Mouse (Mus musculus) hindbrain, embryonic 12.5 days (tissue): ENCODE measurements around the gene AW551984. TPM values are rescaled to one million over a fixed set of nuclear protein-coding genes. Genes with fewer than 3 reads are reported as not detected.

Source experiments
- ATAC-seq: fragments of 200-750 bp; cut with Nextera tagmentation; 2 replicates; pipeline ENCODE4 v1.8.0; 2017; ENCODE audit warnings: moderate TSS enrichment; ENCODE audit not compliant: low FRiP score
- H3K27ac ChIP-seq: fragments of 300-500 bp; sonication (generic); 2 replicates; pipeline ENCODE4 v1.5.1; 2016; ENCODE audit warnings: mild to moderate bottlenecking
- H3K27me3 ChIP-seq: fragments of 300-500 bp; sonication (generic); 2 replicates; pipeline ENCODE4 v1.6.1; 2016; ENCODE audit warnings: mild to moderate bottlenecking
- H3K36me3 ChIP-seq: fragments of 300-500 bp; sonication (generic); 2 replicates; pipeline ENCODE4 v1.6.1; 2016; ENCODE audit warnings: mild to moderate bottlenecking
- H3K4me1 ChIP-seq: fragments of 300-500 bp; sonication (generic); 2 replicates; pipeline ENCODE4 v1.6.1; 2016
- H3K4me2 ChIP-seq: fragments of 300-500 bp; sonication (generic); replicated peaks from 2 replicates; pipeline ENCODE4 v1.6.1; 2016; ENCODE audit warnings: mild to moderate bottlenecking
- H3K4me3 ChIP-seq: fragments of 300-500 bp; sonication (generic); 2 replicates; pipeline ENCODE4 v1.5.1; 2016; ENCODE audit warnings: mild to moderate bottlenecking
- H3K9ac ChIP-seq: fragments of 300-500 bp; sonication (generic); 2 replicates; pipeline ENCODE4 v1.6.1; 2016; ENCODE audit warnings: mild to moderate bottlenecking, moderate library complexity
- H3K9me3 ChIP-seq: fragments of 300-500 bp; sonication (generic); replicated peaks from 2 replicates; pipeline ENCODE4 v1.6.1; 2016; ENCODE audit warnings: mild to moderate bottlenecking
- WGBS: fragments of 180-500 bp; shearing (Covaris S2); methylation state at CpG from one replicate; pipeline ENCODE4 v1.1.7; 2016; 5-methylcytosine and 5-hydroxymethylcytosine counted together
- polyA plus RNA-seq: library from polyadenylated mRNA; unstranded; fragments of >200 nt; fragmentation: Nextera tagmentation; extraction: Ambion mirVana; gene quantifications from 2 replicates; pipeline ENCODE4 v1.2.1, GENCODE M21; 2016

The AW551984 gene
- polyA plus RNA-seq = 30.6 and 34.7 TPM in 2 replicates

GRCm38 (mm10) chr9:39603999-39604453 is at the start of gene AW551984:
Gene AW551984 (minus strand): TSS chr9:39604403.
- Histone ChIP-seq H3K27me3 (no peaks in the 10 kb centered on the region; the same call in 1 of the 2 replicates), H3K27ac (no peak within 1 kb of the TSS), H3K4me3 (peak within 1 kb of the TSS; percentile 39), H3K4me1 (peaks cover 16% of the 10 kb centered on the region; the same call in 1 of the 2 replicates), H3K9me3 (no peaks in the 10 kb centered on the region), H3K36me3 (no peaks in the 10 kb centered on the region), H3K9ac (peak within 1 kb of the TSS; percentile 49), H3K4me2 (peak within 1 kb of the TSS; percentile 72)
- under 1% methylated on average over 8 of the region's 8 CpGs for WGBS
- no peak; the same call in 1 of the 2 replicates for ATAC-seq

DNA sequence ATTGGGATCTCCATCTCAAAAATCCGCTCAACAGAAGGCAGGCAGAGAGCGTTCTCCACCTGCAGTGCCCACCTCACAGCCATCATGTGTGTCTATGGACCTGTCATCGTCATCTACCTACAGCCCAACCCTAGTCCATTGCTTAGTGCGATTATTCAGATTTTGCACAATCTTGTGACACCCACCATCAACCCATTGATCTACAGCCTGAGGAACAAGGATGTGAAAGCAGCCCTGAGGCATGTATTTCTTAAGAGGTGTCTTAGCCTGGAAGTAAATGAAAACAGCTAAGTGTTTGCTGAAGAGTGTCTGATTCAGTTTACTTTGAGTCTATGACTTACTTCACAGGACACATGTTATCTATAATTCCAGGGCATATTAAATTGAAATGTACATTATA is 43.2 kb upstream of the AW551984 start:
- Histone ChIP-seq H3K4me1 (no peaks in the 10 kb centered on the region), H3K27me3 (no peaks in the 10 kb centered on the region), H3K9me3 (no peaks in the 10 kb centered on the region), H3K36me3 (no peaks in the 10 kb centered on the region), H3K27ac (no peak overlapping the region), H3K4me3 (no peak overlapping the region), H3K4me2 (no peak overlapping the region), H3K9ac (no peak overlapping the region)
- no peak for ATAC-seq
- WGBS = 92% methylated on average over 4 of the region's 4 CpGs

DNA sequence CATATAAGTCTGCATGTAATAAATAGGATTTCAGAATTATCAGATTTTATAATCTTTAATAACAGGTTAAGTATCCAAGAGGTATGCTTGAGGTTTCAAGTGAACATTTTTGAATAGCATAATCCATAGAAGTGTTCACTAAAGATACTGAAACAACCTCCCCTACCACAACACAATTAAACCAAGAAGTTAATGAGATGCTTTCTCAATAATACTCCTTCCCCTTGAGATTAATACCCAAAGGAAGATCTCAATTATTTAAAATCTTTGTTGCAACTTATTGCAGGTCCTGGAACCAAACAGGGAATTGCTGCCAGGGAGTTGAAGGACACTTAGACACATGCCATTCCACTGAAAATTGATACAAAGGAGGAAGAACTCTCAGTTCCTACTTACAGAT is 40.6 kb upstream of the AW551984 start, which contains the start of gene Olfr961:
Olfr961 (plus strand) TSS at position 301 of the 400 bp plus-strand sequence.
- Histone ChIP-seq H3K9ac (no peak within 1 kb of the TSS), H3K4me3 (no peak within 1 kb of the TSS), H3K4me1 (no peaks in the 10 kb centered on the region), H3K36me3 (no peaks in the 10 kb centered on the region), H3K4me2 (no peak within 1 kb of the TSS), H3K27me3 (no peaks in the 10 kb centered on the region), H3K9me3 (no peaks in the 10 kb centered on the region), H3K27ac (no peak within 1 kb of the TSS)
- ATAC-seq = no peak

DNA sequence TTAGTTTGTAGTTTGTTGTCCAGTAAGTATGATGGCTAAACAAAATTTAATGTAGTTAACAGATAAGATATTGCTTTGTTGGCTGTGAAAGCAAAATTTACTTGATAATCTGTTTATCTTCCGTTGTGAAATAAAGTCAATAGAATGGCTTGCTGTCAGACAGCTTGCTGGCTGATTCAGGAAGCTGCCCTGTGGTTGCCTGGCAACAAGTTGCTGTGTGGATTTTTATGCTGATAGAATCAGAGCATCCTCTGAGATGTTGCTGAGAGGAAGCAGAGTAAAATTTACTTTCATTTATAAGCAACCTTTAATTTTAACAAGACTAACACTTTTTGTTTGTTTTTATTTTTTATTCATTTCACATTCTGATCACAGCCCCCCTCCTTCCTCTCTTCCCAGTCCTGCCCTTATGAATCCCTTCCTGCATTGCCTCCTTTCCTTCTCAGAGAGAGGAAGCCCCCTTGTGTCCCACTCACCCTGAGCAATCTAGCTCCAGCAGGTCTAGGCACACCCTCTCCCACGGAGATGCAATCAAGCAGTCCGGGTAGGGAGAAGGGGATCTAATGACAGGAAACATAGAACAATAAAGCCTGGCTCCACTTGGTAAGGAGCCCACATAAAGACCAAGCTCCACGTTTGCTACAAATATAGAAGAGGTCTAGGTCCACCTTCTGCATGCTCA is 29.9 kb upstream of the AW551984 start:
- Histone ChIP-seq H3K4me2 (no peak overlapping the region), H3K9me3 (no peaks in the 10 kb centered on the region), H3K27ac (no peak overlapping the region), H3K9ac (no peak overlapping the region), H3K4me1 (no peaks in the 10 kb centered on the region), H3K27me3 (no peaks in the 10 kb centered on the region), H3K4me3 (no peak overlapping the region), H3K36me3 (no peaks in the 10 kb centered on the region)
- WGBS = 31% methylated on average over 4 of the region's 4 CpGs
- no peak for ATAC-seq

- Histone ChIP-seq H3K27ac (no peak overlapping the region), H3K36me3 (no peaks in the 10 kb centered on the region), H3K4me2 (no peak overlapping the region), H3K9ac (no peak overlapping the region), H3K9me3 (no peaks in the 10 kb centered on the region), H3K27me3 (no peaks in the 10 kb centered on the region), H3K4me1 (no peaks in the 10 kb centered on the region), H3K4me3 (no peak overlapping the region)
- 90% methylated on average over 2 of the region's 2 CpGs for WGBS
- ATAC-seq = no peak
Measured at GRCm38 (mm10) chr9:39629069-39629468, 24.9 kb upstream of the AW551984 start.

GRCm38 (mm10) chr9:39624711-39625110 is 20.5 kb upstream of the AW551984 start:
- Histone ChIP-seq H3K9me3 (no peaks in the 10 kb centered on the region), H3K9ac (no peak overlapping the region), H3K4me2 (no peak overlapping the region), H3K4me1 (no peaks in the 10 kb centered on the region), H3K27me3 (no peaks in the 10 kb centered on the region), H3K4me3 (no peak overlapping the region), H3K36me3 (no peaks in the 10 kb centered on the region), H3K27ac (no peak overlapping the region)
- 84% methylated on average over 2 of the region's 2 CpGs for WGBS
- no peak for ATAC-seq

- no peak for ATAC-seq
- H3K4me1 ChIP-seq = no peaks in the 10 kb centered on the region
- no peaks in the 10 kb centered on the region for H3K27me3 ChIP-seq
- no peak overlapping the region for H3K27ac ChIP-seq
- no peak overlapping the region for H3K4me3 ChIP-seq
- 91% methylated on average over 3 of the region's 3 CpGs for WGBS
- no peaks in the 10 kb centered on the region for H3K9me3 ChIP-seq
- H3K9ac ChIP-seq = no peak overlapping the region
- no peaks in the 10 kb centered on the region for H3K36me3 ChIP-seq
- H3K4me2 ChIP-seq = no peak overlapping the region
Measured at GRCm38 (mm10) chr9:39623783-39624182, 19.6 kb upstream of the AW551984 start.

DNA sequence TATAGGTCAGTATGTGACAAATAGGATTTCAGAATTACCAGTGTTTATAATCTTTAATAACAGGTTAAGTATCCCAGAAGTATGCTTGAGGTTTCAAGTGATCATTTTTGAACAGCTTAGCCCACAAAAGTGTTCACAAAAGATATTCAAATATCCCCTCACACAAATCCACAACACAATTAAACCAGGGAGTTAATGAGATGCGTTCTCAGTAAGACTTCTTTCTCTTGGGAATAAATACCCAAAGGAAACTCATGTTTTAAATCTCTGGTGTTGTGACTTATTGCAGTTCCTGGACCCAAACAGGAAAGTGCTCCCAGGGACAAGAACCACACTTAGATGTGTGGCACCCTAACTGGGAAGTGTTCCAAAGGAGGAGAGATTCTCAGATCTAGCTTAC is 16.9 kb upstream of the AW551984 start, which contains the start of gene Olfr960:
Olfr960 (plus strand) TSS at position 301 of the 400 bp plus-strand sequence.
- Histone ChIP-seq H3K4me3 (no peak within 1 kb of the TSS), H3K36me3 (no peaks in the 10 kb centered on the region), H3K4me2 (no peak within 1 kb of the TSS), H3K9ac (no peak within 1 kb of the TSS), H3K4me1 (no peaks in the 10 kb centered on the region), H3K27ac (no peak within 1 kb of the TSS), H3K27me3 (no peaks in the 10 kb centered on the region), H3K9me3 (no peaks in the 10 kb centered on the region)
- WGBS = 67% methylated on average over 1 of the region's 1 CpGs
- ATAC-seq = no peak

- no peaks in the 10 kb centered on the region for H3K27me3 ChIP-seq
- H3K9me3 ChIP-seq = no peaks in the 10 kb centered on the region
- no peak overlapping the region for H3K9ac ChIP-seq
- H3K4me1 ChIP-seq = no peaks in the 10 kb centered on the region
- H3K4me3 ChIP-seq = no peak overlapping the region
- no peak overlapping the region for H3K4me2 ChIP-seq
- H3K36me3 ChIP-seq = no peaks in the 10 kb centered on the region
- ATAC-seq = no peak
- 74% methylated on average over 1 of the region's 1 CpGs for WGBS
- H3K27ac ChIP-seq = no peak overlapping the region
Measured at GRCm38 (mm10) chr9:39611953-39612352, 7.8 kb upstream of the AW551984 start.

- Histone ChIP-seq H3K27ac (no peak within 1 kb of the TSS), H3K4me2 (no peak within 1 kb of the TSS), H3K9ac (no peak within 1 kb of the TSS), H3K9me3 (no peaks in the 10 kb centered on the region), H3K4me3 (no peak within 1 kb of the TSS), H3K27me3 (no peaks in the 10 kb centered on the region), H3K4me1 (no peaks in the 10 kb centered on the region), H3K36me3 (no peaks in the 10 kb centered on the region)
- WGBS = 72% methylated on average over 3 of the region's 3 CpGs
- ATAC-seq = no peak
Measured at GRCm38 (mm10) chr9:39610355-39610754, 6.2 kb upstream of the AW551984 start, which contains the start of gene Olfr148. Gene Olfr148 (plus strand): TSS chr9:39610655.

DNA sequence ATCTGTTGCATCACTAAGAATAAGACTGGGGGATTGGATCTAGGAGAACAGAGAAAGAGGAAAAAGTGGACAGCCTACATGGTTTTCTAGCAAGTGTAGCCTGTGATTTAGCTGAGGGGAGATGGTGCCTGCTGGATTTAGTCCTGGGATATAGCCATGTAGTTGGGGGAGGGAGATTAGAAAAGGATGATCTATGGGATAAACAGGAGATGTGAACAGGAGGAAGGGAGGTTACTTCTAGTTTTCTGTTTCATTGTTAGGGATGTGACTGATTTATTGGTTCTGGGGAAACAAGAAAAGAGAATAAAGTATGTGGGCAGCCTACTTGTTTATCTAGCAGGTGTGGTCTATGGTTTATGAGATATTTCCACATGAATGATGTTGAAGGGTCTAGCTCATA is 4.3 kb upstream of the AW551984 start:
- no peaks in the 10 kb centered on the region for H3K9me3 ChIP-seq
- no peaks in the 10 kb centered on the region; the same call in 1 of the 2 replicates for H3K27me3 ChIP-seq
- peaks cover 5% of the 10 kb centered on the region; the same call in 1 of the 2 replicates for H3K4me1 ChIP-seq
- no peak overlapping the region for H3K4me2 ChIP-seq
- no peak overlapping the region for H3K27ac ChIP-seq
- ATAC-seq = no peak
- H3K36me3 ChIP-seq = no peaks in the 10 kb centered on the region
- no peak overlapping the region for H3K4me3 ChIP-seq
- no peak overlapping the region for H3K9ac ChIP-seq

GRCm38 (mm10) chr9:39603333-39603845 is 814 bp downstream of the AW551984 start:
- H3K9me3 ChIP-seq = no peaks in the 10 kb centered on the region
- WGBS = under 1% methylated on average over 9 of the region's 9 CpGs
- 0 out of 2 replicates have a peak overlapping the region, but pooled peaks have one; percentile 35 for H3K27ac ChIP-seq
- peak overlapping the region; percentile 72 for H3K4me2 ChIP-seq
- ATAC-seq = peak; percentile 74
- H3K4me3 ChIP-seq = peak overlapping the region; percentile 39
- H3K9ac ChIP-seq = peak overlapping the region; percentile 49
- H3K36me3 ChIP-seq = no peaks in the 10 kb centered on the region
- no peaks in the 10 kb centered on the region; the same call in 1 of the 2 replicates for H3K27me3 ChIP-seq
- peaks cover 16% of the 10 kb centered on the region; the same call in 1 of the 2 replicates for H3K4me1 ChIP-seq
